Mouse (Mus musculus) CH12.LX (cell line): Measurements from ENCODE around the gene Soga1. TPM values are rescaled to one million over a fixed set of nuclear protein-coding genes. Genes with fewer than 3 reads are reported as not detected.
A peak's percentile ranks its signal among the peaks of the same experiment; 100 is the strongest.

Experiments used
- DNase-seq: peaks from one replicate; pipeline ENCODE4 v3.0.0-alpha.2; 2013; ENCODE audit errors: extremely low read depth
- H3K27ac ChIP-seq: 2 replicates; pipeline ENCODE4 v1.5.1; 2012; ENCODE audit warnings: low read depth, mild to moderate bottlenecking, control low read depth, moderate library complexity; ENCODE audit not compliant: insufficient read depth
- H3K27me3 ChIP-seq: replicated peaks from 2 replicates; pipeline ENCODE3; 2012; ENCODE audit warnings: inconsistent platforms
- H3K36me3 ChIP-seq, 2 experiments: replicated peaks in 1 of 2; 2 replicates each; pipeline versions ENCODE3 to v1.6.1; 2012; ENCODE audit warnings: inconsistent platforms in 1 of 2, low read length in 1 of 2, mild to moderate bottlenecking in 1 of 2, mixed read lengths in 1 of 2, moderate library complexity in 1 of 2; ENCODE audit not compliant: control insufficient read depth in 1 of 2, insufficient read depth in 1 of 2
- H3K4me1 ChIP-seq, 2 experiments: 2 replicates each; pipeline ENCODE4 v1.6.1; 2012; ENCODE audit warnings: inconsistent platforms in 1 of 2, moderate library complexity in 1 of 2; ENCODE audit not compliant: insufficient read depth in 2 of 2, control insufficient read depth in 1 of 2
- H3K4me2 ChIP-seq: 2 replicates; pipeline ENCODE4 v1.6.1; 2012; ENCODE audit warnings: low read depth, mild to moderate bottlenecking, control low read depth; ENCODE audit not compliant: poor library complexity, insufficient read depth, severe bottlenecking
- H3K4me3 ChIP-seq, 3 experiments: fragments of 150-350 bp in 1 of 3; sonication (generic) in 1 of 3; replicated peaks in 1 of 3; 2 replicates each; pipeline versions ENCODE3 to v1.5.1; 2011 to 2012; ENCODE audit warnings: low read depth in 2 of 3, low read length in 2 of 3, mild to moderate bottlenecking in 2 of 3, moderate library complexity in 2 of 3, control low read depth in 1 of 3, improper control_type of control experiment in 1 of 3, inconsistent platforms in 1 of 3, mixed read lengths in 1 of 3; ENCODE audit not compliant: poor library complexity in 1 of 3
- H3K79me2 ChIP-seq: replicated peaks from 2 replicates; pipeline ENCODE4 v1.6.1; 2012; ENCODE audit warnings: mild to moderate bottlenecking, moderate library complexity; ENCODE audit not compliant: control insufficient read depth, poor library complexity, insufficient read depth, severe bottlenecking; ENCODE audit errors: extremely low read depth
- H3K9ac ChIP-seq: 2 replicates; pipeline ENCODE4 v1.6.1; 2012; ENCODE audit warnings: low read depth, mild to moderate bottlenecking, control low read depth, moderate library complexity; ENCODE audit not compliant: insufficient read depth
- H3K9me3 ChIP-seq: replicated peaks from 2 replicates; pipeline ENCODE3; 2012; ENCODE audit warnings: low read length, inconsistent platforms, mixed read lengths
- CHD2 ChIP-seq: IDR thresholded peaks from 2 replicates; pipeline ENCODE4 v1.6.1; 2011; ENCODE audit warnings: low read length, improper control_type of control experiment
- CTCF ChIP-seq, 2 experiments: IDR thresholded peaks in 1 of 2; conservative IDR thresholded peaks in 1 of 2; 2 replicates each; pipeline ENCODE4 v1.5.1; 2011 to 2012; ENCODE audit warnings: low read depth in 2 of 2, low read length in 2 of 2, improper control_type of control experiment in 1 of 2, inconsistent platforms in 1 of 2, mild to moderate bottlenecking in 1 of 2, moderate library complexity in 1 of 2
- E2F4 ChIP-seq: IDR thresholded peaks from 2 replicates; pipeline ENCODE4 v1.6.1; 2011; ENCODE audit warnings: low read depth, low read length, improper control_type of control experiment; ENCODE audit not compliant: insufficient replicate concordance
- ETS1 ChIP-seq: conservative IDR thresholded peaks from 2 replicates; pipeline ENCODE4 v1.6.1; 2012; ENCODE audit warnings: low read depth, mild to moderate bottlenecking, inconsistent platforms, low read length, improper control_type of control experiment, moderate library complexity
- GABPA ChIP-seq: IDR thresholded peaks from 2 replicates; pipeline ENCODE4 v1.6.1; 2012; ENCODE audit warnings: low read depth, low read length, improper control_type of control experiment, inconsistent platforms; ENCODE audit not compliant: insufficient replicate concordance
- HCFC1 ChIP-seq: IDR thresholded peaks from 2 replicates; pipeline ENCODE4 v1.6.1; 2012; ENCODE audit warnings: low read depth, mild to moderate bottlenecking, inconsistent platforms, low read length, improper control_type of control experiment
- IRF4 ChIP-seq: IDR thresholded peaks from 2 replicates; pipeline ENCODE4 v1.6.1; 2014; ENCODE audit warnings: low read depth, mild to moderate bottlenecking, inconsistent platforms, low read length, improper control_type of control experiment
- JUND ChIP-seq: conservative IDR thresholded peaks from 2 replicates; pipeline ENCODE4 v1.6.1; 2011; ENCODE audit warnings: low read depth, low read length, improper control_type of control experiment
- KAT2A ChIP-seq: IDR thresholded peaks from 2 replicates; pipeline ENCODE4 v1.6.1; 2012; ENCODE audit warnings: low read length, improper control_type of control experiment, inconsistent platforms; ENCODE audit not compliant: insufficient replicate concordance
- MAFK ChIP-seq: IDR thresholded peaks from 2 replicates; pipeline ENCODE4 v1.6.1; 2011; ENCODE audit warnings: low read length, improper control_type of control experiment; ENCODE audit not compliant: insufficient replicate concordance
- MAZ ChIP-seq: IDR thresholded peaks from 2 replicates; pipeline ENCODE4 v1.6.1; 2012; ENCODE audit warnings: low read depth, mild to moderate bottlenecking, inconsistent platforms, low read length, improper control_type of control experiment, moderate library complexity
- MEF2A ChIP-seq: IDR thresholded peaks from 2 replicates; pipeline ENCODE4 v1.6.1; 2014; ENCODE audit warnings: low read depth, mild to moderate bottlenecking, inconsistent platforms, low read length, improper control_type of control experiment, borderline replicate concordance
- NELFE ChIP-seq: IDR thresholded peaks from 2 replicates; pipeline ENCODE4 v1.6.1; 2011; ENCODE audit warnings: low read depth, low read length, improper control_type of control experiment
- POLR2A ChIP-seq: IDR thresholded peaks from 2 replicates; pipeline ENCODE4 v1.6.1; 2011; ENCODE audit warnings: low read depth, mild to moderate bottlenecking, improper control_type of control experiment, low read length
- POLR2AphosphoS2 ChIP-seq: IDR thresholded peaks from 2 replicates; pipeline ENCODE4 v1.6.1; 2011; ENCODE audit warnings: low read depth, low read length, improper control_type of control experiment
- RAD21 ChIP-seq: IDR thresholded peaks from 2 replicates; pipeline ENCODE4 v1.6.1; 2011; ENCODE audit warnings: low read depth, mild to moderate bottlenecking, low read length, improper control_type of control experiment, moderate library complexity
- RCOR1 ChIP-seq: conservative IDR thresholded peaks from 2 replicates; pipeline ENCODE4 v1.6.1; 2012; ENCODE audit warnings: low read depth, mild to moderate bottlenecking, inconsistent platforms, low read length, improper control_type of control experiment
- SIN3A ChIP-seq: IDR thresholded peaks from 2 replicates; pipeline ENCODE4 v1.6.1; 2012; ENCODE audit warnings: low read length, improper control_type of control experiment, inconsistent platforms
- SMC3 ChIP-seq: IDR thresholded peaks from 2 replicates; pipeline ENCODE4 v1.6.1; 2011; ENCODE audit warnings: low read depth, low read length, improper control_type of control experiment
- TBP ChIP-seq: conservative IDR thresholded peaks from 2 replicates; pipeline ENCODE4 v1.6.1; 2011; ENCODE audit warnings: low read depth, low read length, improper control_type of control experiment
- UBTF ChIP-seq: IDR thresholded peaks from 2 replicates; pipeline ENCODE4 v1.6.1; 2012; ENCODE audit warnings: low read depth, mild to moderate bottlenecking, inconsistent platforms, low read length, improper control_type of control experiment, moderate library complexity
- USF1 ChIP-seq: IDR thresholded peaks from 2 replicates; pipeline ENCODE4 v1.6.1; 2014; ENCODE audit warnings: low read depth, mild to moderate bottlenecking, inconsistent platforms, low read length, improper control_type of control experiment
- ZC3H11A ChIP-seq: IDR thresholded peaks from 2 replicates; pipeline ENCODE4 v1.6.1; 2012; ENCODE audit warnings: low read depth, mild to moderate bottlenecking, inconsistent platforms, low read length, improper control_type of control experiment
- dilution Hi-C: fragments of 300-500 bp; cut with MboI; formaldehyde crosslinking; loops from 2 replicates; pipeline ENCODE4 v1.14.3; 2020; ENCODE audit warnings: low sequenced_read_pairs; ENCODE audit not compliant: extremely low pct_unique_long_range_greater_than_20kb, extremely low pct_ligation_motif_present
- in situ Hi-C: fragments of 300-500 bp; cut with MboI; formaldehyde crosslinking; loops from 3 replicates; pipeline ENCODE4 v1.14.3; 2019; ENCODE audit warnings: low sequenced_read_pairs, low pct_ligation_motif_present, low pct_unique_long_range_greater_than_20kb, mixed read lengths
- polyA plus RNA-seq: library from polyadenylated mRNA; unstranded; fragments of >175 nt; gene quantifications from 2 replicates; pipeline ENCODE4 v1.2.1, GENCODE M21; 2012; ENCODE audit warnings: low read depth; ENCODE audit not compliant: insufficient read length
- total RNA-seq, 2 experiments: library from RNA; depleted of rRNA; stranded (reverse); fragments of 300-350 nt in 1 of 2; fragments of >200 nt in 1 of 2; gene quantifications; 2 replicates each; pipeline ENCODE4 v1.2.3; 2012 to 2014

The Soga1 gene
- total and polyA plus RNA-seq, 3 experiments: 0.39 to 2.0 (median 2.0) TPM

DNA sequence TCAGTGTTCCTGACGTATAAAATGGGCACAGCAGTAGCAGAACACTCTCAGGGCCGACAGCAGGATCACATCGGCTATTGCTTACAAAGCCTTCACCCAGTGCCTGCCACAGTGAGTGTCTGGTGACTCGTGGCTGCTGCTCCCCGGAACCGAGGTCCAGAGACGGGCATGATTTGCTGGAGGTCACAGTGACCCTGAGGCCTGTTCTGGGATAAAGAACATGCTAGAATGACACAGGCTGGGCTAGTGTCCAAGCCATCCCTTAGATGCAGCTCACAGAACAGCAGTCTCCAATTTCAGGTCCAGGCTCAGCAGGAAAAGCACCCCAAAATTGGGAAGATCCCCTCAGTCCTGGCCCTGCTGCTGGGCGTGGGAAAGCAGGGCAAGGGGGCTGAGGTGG, 24.8 kb downstream of the Soga1 start:
- no peak for DNase-seq
- H3K36me3 ChIP-seq: peaks cover 0 to 9% of the 10 kb centered on the region in 2 experiments
- H3K9me3 ChIP-seq: no peaks in the 10 kb centered on the region
- H3K27ac ChIP-seq: no peak overlapping the region
- H3K4me3 ChIP-seq: no peak overlapping the region
- H3K79me2 ChIP-seq: no peaks in the 10 kb centered on the region
- no peak for TF ChIP-seq TBP
- TF ChIP-seq MAZ: no peak
- no peak for TF ChIP-seq SMC3
- no peak for TF ChIP-seq CHD2
- no peak for TF ChIP-seq UBTF
- no peak for TF ChIP-seq JUND
- TF ChIP-seq NELFE: no peak
- no peak for TF ChIP-seq ZC3H11A
- H3K4me2 ChIP-seq: no peak overlapping the region
- dilution Hi-C loops (no loop called here), in situ Hi-C loops (no loop called here)
- H3K4me1 ChIP-seq: peaks cover 2 to 52% of the 10 kb centered on the region in 2 experiments; a peak in 3 of 4 replicates
- no peaks in the 10 kb centered on the region for H3K27me3 ChIP-seq
- no peak overlapping the region for H3K9ac ChIP-seq

GRCm38 (mm10) chr2:157053787-157054186, 25.3 kb downstream of the Soga1 start:
- H3K27ac ChIP-seq: no peak overlapping the region
- TF ChIP-seq IRF4 (no peak), E2F4 (no peak), CHD2 (no peak), GABPA (no peak), CTCF (conservative IDR thresholded peaks at IDR 0.05 in 1 of 2, IDR thresholded peaks at IDR 0.05 in 1 of 2; ENCODE audit: low read depth in 2 of 2, low read length in 2 of 2) (peak in 1 of 2 experiments; percentile 60; a peak in 2 of 4 replicates), HCFC1 (no peak), MAFK (no peak), POLR2A (no peak), RAD21 (peak; percentile 18), MEF2A (no peak), RCOR1 (no peak), USF1 (no peak), SMC3 (peak; percentile 29; the same call in 1 of the 2 replicates), SIN3A (no peak), JUND (no peak), KAT2A (no peak), ETS1 (no peak), POLR2AphosphoS2 (no peak)
- dilution Hi-C loops (no loop called here), in situ Hi-C loops (no loop called here)
- H3K4me1 ChIP-seq: peaks cover 3 to 52% of the 10 kb centered on the region in 2 experiments
- H3K9ac ChIP-seq: no peak overlapping the region
- no peaks in the 10 kb centered on the region for H3K79me2 ChIP-seq
- peaks cover 0 to 9% of the 10 kb centered on the region in 2 experiments for H3K36me3 ChIP-seq
- H3K4me2 ChIP-seq: no peak overlapping the region
- H3K9me3 ChIP-seq: no peaks in the 10 kb centered on the region
- DNase-seq: no peak
- H3K27me3 ChIP-seq: no peaks in the 10 kb centered on the region
- no peak overlapping the region for H3K4me3 ChIP-seq
